11 mouse cellular contexts compared by ENCODE assay signal in genomic region chr3:98027371-98027774, GRCm38 (mm10). TPM values are rescaled to one million over a fixed set of nuclear protein-coding genes. Genes with fewer than 3 reads are reported as not detected.
DNase-seq lines count a peak whose midpoint lies in the region; ATAC-seq and TF ChIP-seq lines count a peak whose summit lies in the region.
"Had no signal": no experiment of that assay in that cellular context is flagged by ENCODE, and none has a peak within 500 bp of the region (broad histone marks: within the 10 kb centered on the region; RNA-seq: fewer than 3 reads in every experiment).

No protein-coding gene starts in this region.

- H3K27ac ChIP-seq in heart, embryonic 11.5 days (ENCODE audit: low read depth, low read length): 0 out of 2 replicates have a peak overlapping the region, but pooled peaks have one; percentile 10
- H3K27ac ChIP-seq in stomach, postnatal 0 days (replicated peaks): no peak overlapping the region
- H3K27ac ChIP-seq: hindbrain, postnatal 0 days; left cerebral cortex, adult 2 months had no signal

- H3ac ChIP-seq in myocyte (ENCODE audit: control insufficient read depth, insufficient read length): no peak overlapping the region

- no peak for ATAC-seq in heart, embryonic 11.5 days (replicated peaks; ENCODE audit: insufficient number of reproducible peaks, low FRiP score, low TSS enrichment)
- ATAC-seq in stomach, postnatal 0 days (ENCODE audit: low FRiP score, low TSS enrichment): no peak
- ATAC-seq: hindbrain, postnatal 0 days had no signal

- no peaks in the 10 kb centered on the region for H3K9me3 ChIP-seq in heart, embryonic 11.5 days (replicated peaks; ENCODE audit: control insufficient read depth, low read length)
- no peaks in the 10 kb centered on the region for H3K9me3 ChIP-seq in stomach, postnatal 0 days (ENCODE audit: control insufficient read depth, low read length)

- H3K27me3 ChIP-seq in heart, embryonic 11.5 days (ENCODE audit: control insufficient read depth, insufficient read depth, low read length): no peaks in the 10 kb centered on the region
- no peaks in the 10 kb centered on the region for H3K27me3 ChIP-seq in myocyte (ENCODE audit: control insufficient read depth, insufficient read depth, insufficient read length)
- no peaks in the 10 kb centered on the region for H3K27me3 ChIP-seq in stomach, postnatal 0 days (ENCODE audit: control insufficient read depth, insufficient read depth, low read length)

- H3K9ac ChIP-seq in heart, embryonic 11.5 days (ENCODE audit: low read depth, low read length): no peak overlapping the region
- no peak overlapping the region for H3K9ac ChIP-seq in stomach, postnatal 0 days (ENCODE audit: low read length)

- peaks cover 91% of the 10 kb centered on the region for H3K79me2 ChIP-seq in myocyte (ENCODE audit: control insufficient read depth, insufficient read depth)

- no peak overlapping the region for H3K4me2 ChIP-seq in heart, embryonic 11.5 days
- peak overlapping the region; percentile 84 for H3K4me2 ChIP-seq in myocyte (ENCODE audit: low read depth)
- no peak overlapping the region for H3K4me2 ChIP-seq in stomach, postnatal 0 days (replicated peaks; ENCODE audit: low read depth)

- H3K4me1 ChIP-seq in heart, embryonic 11.5 days (ENCODE audit: control insufficient read depth, insufficient read depth, low read length): peaks cover 60% of the 10 kb centered on the region
- H3K4me1 ChIP-seq in stomach, postnatal 0 days (replicated peaks; ENCODE audit: control insufficient read depth, insufficient read depth): peaks cover 25% of the 10 kb centered on the region

- H3K4me3 ChIP-seq in heart, embryonic 11.5 days (ENCODE audit: low read depth, low read length): no peak overlapping the region
- H3K4me3 ChIP-seq in myocyte: no peak overlapping the region
- H3K4me3 ChIP-seq in stomach, postnatal 0 days (ENCODE audit: low read depth, low read length): no peak overlapping the region
- H3K4me3 ChIP-seq: erythroblast, embryonic 14.5 days; left cerebral cortex, adult 2 months had no signal

- no peak for TF ChIP-seq CTCF in stomach, postnatal 0 days (IDR thresholded peaks at IDR 0.05; ENCODE audit: low read depth)

- 22% methylated on average over 3 of the region's 3 CpGs for WGBS in heart, embryonic 11.5 days (ENCODE audit: insufficient replicate concordance)
- WGBS in stomach, postnatal 0 days: 24% methylated on average over 3 of the region's 3 CpGs

- no peak for TF ChIP-seq EP300 in stomach, postnatal 0 days (optimal IDR thresholded peaks at IDR 0.05)

- no peak for TF ChIP-seq POLR2A in myocyte (IDR thresholded peaks at IDR 0.05; ENCODE audit: insufficient read length, low read depth)

- peak; percentile 70 to 75 for DNase-seq in heart, adult 18-20 months
- DNase-seq in heart, adult 8-10 months (ENCODE audit: low spot score): no peak
- peak; percentile 28 for DNase-seq in thymus, postnatal 14 days
- DNase-seq in thymus, postnatal 10 days (ENCODE audit: low spot score in 2 of 2): no peak
- DNase-seq in embryo, embryonic 10.5 days (ENCODE audit: low spot score): no peak
- DNase-seq in stomach, postnatal 0 days (ENCODE audit: low spot score): no peak

- no peaks in the 10 kb centered on the region for H3K36me3 ChIP-seq in heart, embryonic 11.5 days (ENCODE audit: control insufficient read depth, insufficient read depth, low read length)
- no peaks in the 10 kb centered on the region for H3K36me3 ChIP-seq in myocyte (ENCODE audit: control insufficient read depth, insufficient read depth)
- H3K36me3 ChIP-seq in stomach, postnatal 0 days (ENCODE audit: control insufficient read depth, insufficient read depth, low read length): no peaks in the 10 kb centered on the region

TF ChIP-seq in myocyte, 11 proteins besides CTCF, POLR2A, EP300 and RAD21:
- peak; percentile 37 for TF ChIP-seq TCF12 (IDR thresholded peaks at IDR 0.05; ENCODE audit: insufficient read depth, poor library complexity, severe bottlenecking)
- no peak for TF ChIP-seq CEBPB (IDR thresholded peaks at IDR 0.05; ENCODE audit: insufficient read depth, poor library complexity, severe bottlenecking)
- TF ChIP-seq REST (IDR thresholded peaks at IDR 0.05; ENCODE audit: insufficient read depth, insufficient read length): no peak
- no peak for TF ChIP-seq MAX (IDR thresholded peaks at IDR 0.05; ENCODE audit: low read depth)
- TF ChIP-seq SRF (IDR thresholded peaks at IDR 0.05; ENCODE audit: control insufficient read depth, insufficient read length, low read depth): no peak
- TF ChIP-seq TCF3 (IDR thresholded peaks at IDR 0.05; ENCODE audit: insufficient read length, low read depth): no peak
- TF ChIP-seq MYOG (IDR thresholded peaks at IDR 0.05; ENCODE audit: control insufficient read depth in 1 of 3, insufficient read depth in 1 of 3, insufficient read length in 2 of 3, low read depth in 2 of 3): peak in 1 of 3 experiments; percentile 74
- peak in 2 of 3 experiments; percentile 82 to 90 for TF ChIP-seq MYOD1 (IDR thresholded peaks at IDR 0.05; ENCODE audit: control insufficient read depth in 1 of 3, insufficient read length in 2 of 3, low read depth in 2 of 3)
- TF ChIP-seq E2F4 (IDR thresholded peaks at IDR 0.05; ENCODE audit: insufficient read depth): no peak
- TF ChIP-seq POLR2AphosphoS2 (IDR thresholded peaks at IDR 0.05; ENCODE audit: insufficient read length, low read depth): no peak
- no peak for TF ChIP-seq USF1 (IDR thresholded peaks at IDR 0.05; ENCODE audit: low read depth)

RNA-seq across cellular contexts. Expression of gene Notch2, which starts 14.0 kb away (rescaled TPM):
- total RNA-seq in heart, adult 18-20 months (2021): 10 to 100 TPM; 15.2 to 17.6 TPM
- 10 to 100 TPM; 15.1 to 20.0 (median 15.4) TPM for total RNA-seq in heart, adult 8-10 months (2022)
- polyA plus RNA-seq in heart, embryonic 11.5 days (2014; fragmentation: Nextera tagmentation; extraction: Ambion mirVana): 12.5 and 13.4 TPM in 2 replicates
- polyA plus RNA-seq in myocyte (2012; fragmentation: generic; extraction: Trizol): 15.1 TPM
- polyA plus RNA-seq in stomach, postnatal 0 days (2015; fragmentation: Nextera tagmentation; extraction: Ambion mirVana): 10.6 TPM in 2 replicates

Comparison
In these comparisons a context has a peak if more than half of its experiments do, and no peak if none do; other contexts are left out.
1. DNase-seq: peak in heart, adult 18-20 months (2 of 2) and thymus, postnatal 14 days (single experiment); none in heart, adult 8-10 months (single experiment), thymus, postnatal 10 days (0 of 2), embryo, embryonic 10.5 days (single experiment) and stomach, postnatal 0 days (single experiment).